Mouse (Mus musculus) right cerebral cortex, postnatal 4 days (tissue): ENCODE measurements around the gene Ube2c.

Experiments
- DNase-seq: peaks from one replicate; pipeline ENCODE4 v3.0.0-alpha.2; 2022

Ube2c gene

GRCm38 (mm10) chr2:164823969-164824368 is 54.3 kb downstream of the Ube2c start:
- no peak for DNase-seq

GRCm38 (mm10) chr2:164825521-164825920 is 55.8 kb downstream of the Ube2c start:
- DNase-seq = no peak

- DNase-seq = no peak
Measured at GRCm38 (mm10) chr2:164827146-164827850, 57.6 kb downstream of the Ube2c start.
